Mouse (Mus musculus) embryonic facial prominence, embryonic 15.5 days (tissue): ENCODE measurements around the gene Mettl1. TPM values are rescaled to one million over a fixed set of nuclear protein-coding genes. Genes with fewer than 3 reads are reported as not detected.
A peak's percentile ranks its signal among the peaks of the same experiment; 100 is the strongest.

ENCODE experiments used
- ATAC-seq: fragments of 200-750 bp; cut with Nextera tagmentation; 2 replicates; pipeline ENCODE4 v1.8.0; 2017; ENCODE audit warnings: low read depth, moderate TSS enrichment; ENCODE audit not compliant: insufficient number of reproducible peaks, low FRiP score, low TSS enrichment
- H3K27ac ChIP-seq: fragments of 300-500 bp; sonication (generic); replicated peaks from 2 replicates; pipeline ENCODE4 v1.5.1; 2015; ENCODE audit warnings: mild to moderate bottlenecking, inconsistent platforms
- H3K27me3 ChIP-seq: fragments of 300-500 bp; sonication (generic); 2 replicates; pipeline ENCODE4 v1.6.1; 2015; ENCODE audit warnings: inconsistent platforms
- H3K36me3 ChIP-seq: fragments of 300-500 bp; sonication (generic); 2 replicates; pipeline ENCODE4 v1.6.1; 2015; ENCODE audit warnings: mild to moderate bottlenecking, inconsistent platforms
- H3K4me1 ChIP-seq: fragments of 300-500 bp; sonication (generic); 2 replicates; pipeline ENCODE4 v1.6.1; 2015; ENCODE audit warnings: inconsistent platforms
- H3K4me2 ChIP-seq: fragments of 300-500 bp; sonication (generic); replicated peaks from 2 replicates; pipeline ENCODE4 v1.6.1; 2015; ENCODE audit warnings: mild to moderate bottlenecking, inconsistent platforms
- H3K4me3 ChIP-seq: fragments of 300-500 bp; sonication (generic); replicated peaks from 2 replicates; pipeline ENCODE4 v1.5.1; 2015; ENCODE audit warnings: mild to moderate bottlenecking, inconsistent platforms
- H3K9ac ChIP-seq: fragments of 300-500 bp; sonication (generic); 2 replicates; pipeline ENCODE4 v1.6.1; 2015; ENCODE audit warnings: inconsistent platforms
- H3K9me3 ChIP-seq: fragments of 300-500 bp; sonication (generic); replicated peaks from 2 replicates; pipeline ENCODE4 v1.6.1; 2016; ENCODE audit warnings: inconsistent platforms
- WGBS: fragments of 180-500 bp; shearing (Covaris S2); methylation state at CpG from one replicate; pipeline ENCODE4 v1.1.7; 2015; 5-methylcytosine and 5-hydroxymethylcytosine counted together
- polyA plus RNA-seq: library from polyadenylated mRNA; unstranded; fragments of >200 nt; fragmentation: Nextera tagmentation; extraction: Ambion mirVana; gene quantifications from 2 replicates; pipeline ENCODE4 v1.2.1, GENCODE M21; 2015

Mettl1 gene
- 55.2 and 61.7 TPM in 2 replicates for polyA plus RNA-seq

GRCm38 (mm10) chr10:127041274-127041766 lies at the start of gene Mettl1, which contains the start of gene Eef1akmt3:
TSS of gene Mettl1 (plus strand) at chr10:127041414.
TSS of gene Eef1akmt3 (minus strand) at chr10:127041513.
- Histone ChIP-seq H3K36me3 (peaks cover 14% of the 10 kb centered on the region), H3K9ac (peak within 1 kb of the TSS; percentile 77), H3K27me3 (no peaks in the 10 kb centered on the region), H3K27ac (peak within 1 kb of the TSS; percentile 90), H3K4me1 (peaks cover 23% of the 10 kb centered on the region), H3K4me2 (peak within 1 kb of the TSS; percentile 97), H3K4me3 (peak within 1 kb of the TSS; percentile 89), H3K9me3 (no peaks in the 10 kb centered on the region)
- peak; percentile 76 for ATAC-seq
- under 1% methylated on average over 28 of the region's 28 CpGs for WGBS

GRCm38 (mm10) chr10:126991676-126992075 lies 49.5 kb upstream of the Mettl1 start:
- no peak overlapping the region for H3K4me2 ChIP-seq
- no peak overlapping the region for H3K9ac ChIP-seq
- peaks cover 53% of the 10 kb centered on the region for H3K36me3 ChIP-seq
- H3K4me3 ChIP-seq = no peak overlapping the region
- H3K27me3 ChIP-seq = no peaks in the 10 kb centered on the region
- peaks cover 64% of the 10 kb centered on the region for H3K4me1 ChIP-seq
- ATAC-seq = no peak
- no peaks in the 10 kb centered on the region for H3K9me3 ChIP-seq
- H3K27ac ChIP-seq = no peak overlapping the region
- WGBS = 70% methylated on average over 3 of the region's 3 CpGs

- Histone ChIP-seq H3K27ac (no peak overlapping the region), H3K27me3 (no peaks in the 10 kb centered on the region), H3K4me3 (no peak overlapping the region), H3K4me1 (peaks cover 50% of the 10 kb centered on the region), H3K9me3 (no peaks in the 10 kb centered on the region), H3K4me2 (no peak overlapping the region), H3K36me3 (peaks cover 65% of the 10 kb centered on the region), H3K9ac (no peak overlapping the region)
- 87% methylated on average over 3 of the region's 3 CpGs for WGBS
- no peak for ATAC-seq
These were observed 47.6 kb upstream of the Mettl1 start for GRCm38 (mm10) chr10:126993621-126994020.

DNA sequence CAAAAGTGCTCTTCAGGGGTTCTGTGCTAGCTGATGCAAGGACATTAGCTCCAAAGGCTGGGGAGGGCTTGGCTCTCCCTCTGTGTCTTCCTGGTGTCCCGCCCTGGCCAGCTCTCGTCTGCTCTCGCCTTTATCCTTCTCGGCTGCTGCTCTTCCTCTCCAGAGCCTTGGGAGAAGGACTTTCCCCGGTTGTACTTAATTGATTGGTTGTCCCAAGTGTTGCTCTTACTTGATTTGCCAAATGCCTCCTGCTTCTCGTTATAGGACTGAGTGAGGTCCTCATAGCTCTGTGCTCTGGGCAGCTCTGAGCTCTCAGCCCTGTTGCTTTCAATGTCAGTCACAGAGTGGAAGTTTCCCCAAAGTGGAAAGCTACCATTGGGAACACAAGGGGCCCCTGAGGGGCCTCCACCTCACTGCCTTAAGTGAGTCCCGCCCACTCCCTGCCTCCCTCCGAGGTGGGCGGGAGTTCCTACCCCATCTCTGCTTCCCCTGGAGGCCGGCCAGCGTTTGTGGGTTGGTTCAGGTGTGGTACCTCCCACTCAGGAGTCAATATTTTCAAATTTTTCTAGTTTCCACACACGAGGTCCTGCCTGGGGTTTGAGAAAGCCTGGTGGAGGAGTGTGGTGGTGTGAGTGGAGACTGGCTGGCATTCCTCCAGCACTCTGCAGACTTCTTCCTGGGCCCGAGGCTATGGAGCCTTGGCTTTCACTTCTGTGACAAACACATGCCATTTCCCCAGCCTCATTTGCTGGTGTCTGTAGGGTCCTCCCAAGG lies 43.7 kb upstream of the Mettl1 start:
- H3K9ac ChIP-seq = no peak overlapping the region
- H3K9me3 ChIP-seq = no peaks in the 10 kb centered on the region
- no peaks in the 10 kb centered on the region for H3K27me3 ChIP-seq
- no peak overlapping the region for H3K4me3 ChIP-seq
- peaks cover 71% of the 10 kb centered on the region for H3K36me3 ChIP-seq
- H3K27ac ChIP-seq = 0 out of 2 replicates have a peak overlapping the region, but pooled peaks have one; percentile 31
- H3K4me1 ChIP-seq = peaks cover 30% of the 10 kb centered on the region
- no peak for ATAC-seq
- 49% methylated on average over 13 of the region's 13 CpGs for WGBS
- H3K4me2 ChIP-seq = no peak overlapping the region

DNA sequence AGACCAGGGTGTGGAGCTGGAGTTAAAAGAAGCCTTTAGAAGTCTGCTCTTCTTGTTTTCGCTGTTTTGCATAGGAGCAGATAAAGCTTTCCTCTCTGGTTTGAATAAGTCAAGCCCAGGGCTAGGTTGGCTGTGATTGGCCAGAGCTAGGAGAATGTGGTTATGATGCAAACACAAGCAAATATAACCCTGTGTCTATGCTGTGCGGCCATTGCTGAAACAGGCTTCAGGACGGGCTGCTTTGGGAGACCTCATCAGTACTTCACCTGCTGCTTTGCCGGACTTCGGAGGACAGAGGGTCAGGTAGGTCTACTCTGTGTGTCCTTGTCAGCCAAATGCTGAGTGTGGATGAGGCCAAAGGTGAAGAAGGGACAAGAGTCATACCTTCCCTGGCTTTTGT lies 40.7 kb upstream of the Mettl1 start, which contains the start of gene Avil:
Gene Avil (plus strand): TSS at position 181 of the 400 bp plus-strand sequence.
- no peak within 1 kb of the TSS for H3K4me3 ChIP-seq
- H3K4me1 ChIP-seq = peaks cover 16% of the 10 kb centered on the region; the same call in 1 of the 2 replicates
- H3K36me3 ChIP-seq = peaks cover 41% of the 10 kb centered on the region
- 85% methylated on average over 5 of the region's 5 CpGs for WGBS
- no peaks in the 10 kb centered on the region for H3K9me3 ChIP-seq
- no peak for ATAC-seq
- no peak within 1 kb of the TSS for H3K4me2 ChIP-seq
- H3K27ac ChIP-seq = 0 out of 2 replicates have a peak within 1 kb of the TSS, but pooled peaks have one; percentile 35
- no peaks in the 10 kb centered on the region for H3K27me3 ChIP-seq
- H3K9ac ChIP-seq = no peak within 1 kb of the TSS

- H3K27me3 ChIP-seq = no peaks in the 10 kb centered on the region
- WGBS = 73% methylated on average over 9 of the region's 9 CpGs
- ATAC-seq = no peak
- H3K4me1 ChIP-seq = peaks cover 16% of the 10 kb centered on the region; the same call in 1 of the 2 replicates
- H3K4me2 ChIP-seq = no peak overlapping the region
- H3K27ac ChIP-seq = no peak overlapping the region
- H3K4me3 ChIP-seq = no peak overlapping the region
- no peak overlapping the region for H3K9ac ChIP-seq
- H3K36me3 ChIP-seq = peaks cover 34% of the 10 kb centered on the region
- no peaks in the 10 kb centered on the region for H3K9me3 ChIP-seq
These were observed 39.9 kb upstream of the Mettl1 start for GRCm38 (mm10) chr10:127001297-127001696.

DNA sequence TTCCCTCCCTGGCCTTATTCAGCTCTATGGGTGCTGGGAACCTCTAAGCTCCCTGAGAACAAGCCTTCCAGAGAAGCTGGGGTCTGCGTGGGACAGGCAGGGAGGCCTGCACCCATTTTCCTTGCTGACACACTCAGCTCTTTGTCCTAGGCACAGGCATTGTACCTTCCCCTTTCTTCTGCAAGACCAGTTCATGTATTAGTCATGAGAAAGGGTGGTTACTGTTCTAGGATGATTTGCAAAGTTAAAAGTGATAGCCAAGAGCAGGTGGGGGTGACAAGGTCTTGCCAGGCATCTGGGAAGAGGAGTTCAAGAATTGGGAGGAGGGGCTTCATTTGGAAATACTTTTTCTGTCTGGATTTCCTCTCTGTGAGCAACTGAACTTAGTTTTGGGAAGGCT lies 39.2 kb upstream of the Mettl1 start:
- no peak for ATAC-seq

DNA sequence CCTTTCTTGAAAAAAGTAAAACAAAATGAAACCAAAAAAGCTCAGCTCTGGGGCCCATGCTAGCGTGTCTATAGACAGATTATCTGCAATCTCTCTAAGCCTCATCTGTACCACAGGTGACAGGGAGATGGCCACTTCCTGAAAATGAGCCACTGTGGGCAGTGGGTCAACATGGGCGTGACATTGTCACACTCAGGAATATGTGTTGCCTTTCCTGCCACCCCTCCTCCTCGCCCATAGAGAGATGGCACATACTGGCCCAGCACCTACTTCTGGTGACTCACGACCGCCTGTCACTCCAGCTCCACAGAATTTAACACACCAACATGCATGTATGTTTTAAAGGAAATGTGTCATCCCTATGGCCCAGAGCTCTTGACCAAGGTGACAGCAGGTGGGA lies 38.4 kb upstream of the Mettl1 start:
- Histone ChIP-seq H3K36me3 (peaks cover 28% of the 10 kb centered on the region), H3K4me2 (no peak overlapping the region), H3K9ac (no peak overlapping the region), H3K27me3 (no peaks in the 10 kb centered on the region), H3K4me1 (peaks cover 11% of the 10 kb centered on the region; the same call in 1 of the 2 replicates), H3K9me3 (no peaks in the 10 kb centered on the region), H3K27ac (no peak overlapping the region), H3K4me3 (no peak overlapping the region)
- ATAC-seq = no peak
- WGBS = 87% methylated on average over 5 of the region's 5 CpGs

More for the DNA sequence above, 39.2 kb upstream of the Mettl1 start:
- Histone ChIP-seq H3K27ac (no peak overlapping the region), H3K4me2 (no peak overlapping the region), H3K27me3 (no peaks in the 10 kb centered on the region), H3K4me3 (no peak overlapping the region), H3K4me1 (peaks cover 16% of the 10 kb centered on the region; the same call in 1 of the 2 replicates), H3K9me3 (no peaks in the 10 kb centered on the region), H3K36me3 (peaks cover 34% of the 10 kb centered on the region), H3K9ac (no peak overlapping the region)
- whole genome bisulfite sequencing = 87% methylated on average over 1 of the region's 1 CpGs

DNA sequence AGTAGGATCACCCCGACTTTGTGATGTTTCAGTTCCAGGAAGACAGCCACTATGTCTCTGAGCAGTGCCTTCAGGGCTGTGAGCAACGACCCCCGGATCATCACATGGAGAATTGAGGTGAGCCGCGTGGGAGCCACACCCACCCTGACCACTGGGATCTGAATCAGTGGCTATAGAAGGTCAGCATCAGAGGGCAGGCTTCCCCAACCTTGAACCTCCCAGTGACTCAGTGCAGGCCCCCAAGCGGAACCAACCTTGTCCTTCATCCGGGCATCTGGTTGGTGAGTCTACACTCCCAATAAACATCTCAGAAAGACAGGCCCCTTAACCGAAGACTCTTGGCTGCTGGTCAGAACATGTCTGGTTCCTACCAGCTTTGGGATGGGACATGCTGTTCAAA lies 37.9 kb upstream of the Mettl1 start:
- H3K36me3 ChIP-seq = peaks cover 22% of the 10 kb centered on the region
- no peaks in the 10 kb centered on the region for H3K9me3 ChIP-seq
- H3K9ac ChIP-seq = no peak overlapping the region
- H3K27me3 ChIP-seq = no peaks in the 10 kb centered on the region
- no peak overlapping the region for H3K4me3 ChIP-seq
- H3K4me2 ChIP-seq = no peak overlapping the region
- peaks cover 11% of the 10 kb centered on the region; the same call in 1 of the 2 replicates for H3K4me1 ChIP-seq
- H3K27ac ChIP-seq = no peak overlapping the region
- ATAC-seq = no peak
- 81% methylated on average over 8 of the region's 8 CpGs for WGBS

- Histone ChIP-seq H3K9ac (no peak overlapping the region), H3K9me3 (no peaks in the 10 kb centered on the region), H3K27me3 (no peaks in the 10 kb centered on the region), H3K4me3 (no peak overlapping the region), H3K27ac (no peak overlapping the region), H3K36me3 (peaks cover 17% of the 10 kb centered on the region), H3K4me1 (peaks cover 11% of the 10 kb centered on the region; the same call in 1 of the 2 replicates), H3K4me2 (no peak overlapping the region)
- 81% methylated on average over 7 of the region's 7 CpGs for whole genome bisulfite sequencing
- no peak for ATAC-seq
These were observed 37.4 kb upstream of the Mettl1 start for GRCm38 (mm10) chr10:127003806-127004205.

DNA sequence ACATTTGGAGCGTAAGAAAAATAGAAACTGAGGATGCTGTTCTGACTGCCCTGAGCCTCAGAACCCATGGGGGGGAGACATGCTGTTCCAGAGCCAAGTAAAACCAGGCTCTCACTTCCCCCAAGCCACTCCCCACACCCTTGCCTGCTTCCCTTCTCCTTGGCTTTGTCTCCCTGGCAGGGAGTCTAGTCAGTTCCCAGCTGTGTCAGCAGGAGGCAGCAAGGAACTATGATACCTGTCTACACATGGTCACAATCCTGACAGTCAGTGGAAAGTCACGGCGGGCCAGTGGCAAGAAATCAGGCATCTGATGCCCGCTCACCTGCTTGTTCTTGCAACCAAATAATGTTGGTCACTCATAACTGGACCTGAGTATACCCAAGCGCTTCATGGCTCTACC lies 24.7 kb upstream of the Mettl1 start:
- peaks cover 6% of the 10 kb centered on the region for H3K4me1 ChIP-seq
- no peak overlapping the region for H3K27ac ChIP-seq
- no peak overlapping the region for H3K4me2 ChIP-seq
- no peaks in the 10 kb centered on the region for H3K9me3 ChIP-seq
- no peaks in the 10 kb centered on the region for H3K27me3 ChIP-seq
- ATAC-seq = no peak
- no peak overlapping the region for H3K9ac ChIP-seq
- H3K36me3 ChIP-seq = peaks cover 6% of the 10 kb centered on the region; the same call in 1 of the 2 replicates
- H3K4me3 ChIP-seq = no peak overlapping the region
- WGBS = 46% methylated on average over 5 of the region's 5 CpGs
